Mouse (Mus musculus): Measurements from ENCODE around the gene Bfsp2. TPM values are rescaled to one million over a fixed set of nuclear protein-coding genes. Genes with fewer than 3 reads are reported as not detected.
A peak's percentile ranks its signal among the peaks of the same experiment; 100 is the strongest.

Gene Bfsp2
- total RNA-seq (2021) = 1 to 10 TPM; 3.8 to 5.9 TPM
- long read RNA-seq, partial matches to known transcripts = 1 of 5 reads
- long read RNA-seq, other reads (novel, unspliced or antisense) = 0 of 5 reads

DNA sequence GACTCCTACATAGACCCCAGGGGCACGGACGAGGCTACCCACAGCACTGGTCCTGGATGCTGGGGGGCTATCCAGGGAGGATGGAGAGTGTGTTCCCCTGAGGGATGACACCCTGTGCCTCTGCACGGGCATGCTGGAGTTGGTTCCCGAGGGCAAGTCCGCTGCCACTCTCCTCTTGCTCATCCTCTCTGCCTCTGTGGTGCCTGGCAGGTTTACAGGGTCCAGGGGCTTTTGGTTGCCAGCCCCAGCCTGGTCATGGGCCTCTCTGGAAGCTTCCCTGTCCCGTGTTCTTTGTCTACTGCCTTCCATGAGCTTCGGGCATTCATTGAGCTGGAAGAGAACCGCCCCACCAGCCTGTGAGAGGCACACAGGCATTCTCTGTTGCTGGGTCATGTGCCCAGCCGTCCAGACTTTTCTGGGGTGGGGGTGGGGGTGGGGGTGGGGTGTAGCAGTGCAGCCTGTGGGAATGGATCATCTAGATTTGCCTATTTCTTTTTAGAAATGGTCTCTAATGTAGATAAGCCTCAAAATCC is at the start of gene Bfsp2:
Bfsp2 (minus strand) TSS at position 377 of the 533 bp plus-strand sequence.
- no peak for DNase-seq (ENCODE audit: low spot score in 2 of 2)

DNA sequence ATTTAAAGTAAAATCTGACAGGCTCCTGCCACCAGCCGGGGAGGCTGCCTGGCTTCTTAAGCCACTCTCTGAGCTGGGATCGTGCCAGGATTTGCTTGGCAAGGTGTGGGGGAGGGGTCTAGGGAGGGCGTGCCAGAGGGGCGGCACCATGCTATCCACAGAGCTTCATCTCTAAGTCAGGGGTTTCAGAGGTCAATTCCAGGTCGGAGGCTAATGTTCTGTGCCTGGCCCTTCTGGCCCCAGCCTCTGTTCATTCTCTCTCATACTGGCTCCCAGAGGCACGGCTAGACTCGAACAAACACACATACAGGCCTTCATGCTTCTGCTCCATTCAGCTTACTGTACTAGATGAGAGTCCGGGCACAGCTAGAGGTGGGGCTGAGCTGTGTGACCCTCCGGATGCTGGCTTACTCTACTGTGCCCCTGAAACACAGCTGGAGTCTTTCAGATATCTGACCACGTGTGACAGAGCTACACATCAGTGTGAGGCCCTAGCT is 44.9 kb upstream of the Bfsp2 start:
- DNase-seq (ENCODE audit: low spot score in 2 of 2) = no peak

DNA sequence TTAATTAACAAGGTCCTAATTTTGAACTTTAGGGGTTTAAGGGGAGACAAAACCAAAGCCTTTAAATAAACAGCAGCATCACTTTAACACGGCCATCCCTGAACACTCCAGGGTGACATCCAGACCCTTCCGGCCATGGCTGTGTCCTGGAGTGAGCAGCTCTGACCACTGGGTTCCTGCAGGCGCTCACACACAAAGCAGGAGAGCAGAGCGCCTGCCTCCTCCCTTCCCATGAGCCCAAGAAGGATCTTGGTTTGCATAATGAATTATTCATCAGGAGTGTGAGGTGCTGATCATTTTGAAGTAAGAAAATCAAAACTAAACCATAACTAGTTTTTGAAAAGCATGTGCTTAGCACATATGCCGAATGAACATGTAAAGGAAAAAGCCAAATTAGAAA is 44.4 kb upstream of the Bfsp2 start:
- no peak for DNase-seq (ENCODE audit: low spot score in 2 of 2)

DNA sequence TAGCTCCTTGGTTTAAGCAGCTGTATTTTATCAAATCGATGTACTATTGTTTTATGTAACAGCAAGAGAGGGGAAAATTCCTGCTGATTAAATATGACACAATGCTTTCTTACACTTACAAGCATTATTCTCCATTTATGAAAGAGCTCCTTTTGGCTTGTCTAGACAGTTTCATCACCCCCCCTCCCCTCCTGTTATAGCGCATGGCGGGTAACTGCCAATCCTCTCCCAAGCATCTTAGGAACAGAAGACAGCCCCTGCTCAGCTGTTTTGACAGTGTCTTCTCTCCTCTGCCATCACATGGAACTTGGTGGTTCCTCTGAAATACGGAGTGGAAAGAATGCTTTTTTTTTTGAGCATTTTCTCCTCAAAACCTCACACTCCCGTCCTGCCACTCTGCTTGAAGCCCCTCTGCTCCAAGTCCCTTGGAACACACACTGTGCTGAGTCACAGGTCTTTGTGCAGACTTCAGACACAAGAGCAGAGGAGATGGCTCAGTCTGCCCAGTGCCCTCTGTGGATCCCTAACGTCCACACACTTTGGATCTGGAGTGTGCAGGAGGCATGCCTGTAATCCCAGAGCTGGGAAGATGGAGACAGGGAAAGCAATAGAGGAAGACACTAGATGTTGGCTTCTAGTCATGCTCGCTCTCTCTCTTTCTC is 43.7 kb upstream of the Bfsp2 start:
- DNase-seq (ENCODE audit: low spot score in 2 of 2) = peak in 1 of 2 experiments; percentile 52

DNA sequence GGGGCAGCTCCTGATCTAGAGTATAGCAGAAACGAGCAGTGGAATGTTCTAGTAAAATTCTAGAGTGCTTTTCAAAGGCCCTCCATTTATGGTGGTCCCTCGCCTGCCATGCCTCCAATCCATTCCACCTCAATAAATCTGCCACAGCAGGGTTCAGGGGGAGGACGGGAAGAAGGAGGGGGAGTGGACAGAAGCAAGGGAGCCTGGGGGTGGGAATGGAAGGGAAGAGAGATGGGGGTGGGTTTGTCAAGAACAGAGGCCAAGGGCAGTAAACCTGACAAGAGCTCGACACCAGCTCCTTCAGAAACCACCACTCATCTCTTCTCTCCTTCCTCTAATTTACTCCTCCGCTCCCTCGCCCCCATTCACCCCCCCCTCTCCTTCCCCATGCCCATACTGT is 42.8 kb upstream of the Bfsp2 start:
- DNase-seq (ENCODE audit: low spot score in 2 of 2) = no peak

DNA sequence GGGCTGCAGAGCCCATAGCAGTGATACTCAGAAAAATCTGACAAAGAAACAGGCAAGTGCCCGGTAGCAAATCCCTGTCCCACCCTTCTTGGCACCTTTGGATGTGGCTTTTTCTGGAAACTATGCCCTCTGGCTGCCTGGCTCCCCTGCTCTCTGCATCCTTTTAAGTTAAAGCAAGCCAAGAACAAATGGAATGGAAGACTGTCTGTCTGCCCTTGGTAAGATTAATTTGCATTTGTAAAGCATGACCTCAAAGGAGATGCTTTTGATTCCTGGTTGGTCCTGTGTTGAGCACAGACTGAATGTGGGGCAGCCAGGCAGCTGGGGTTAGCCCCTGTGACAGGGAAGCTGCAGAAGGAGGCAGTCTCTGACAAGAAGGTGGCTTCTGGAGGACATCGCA is 33.7 kb upstream of the Bfsp2 start:
- DNase-seq (ENCODE audit: low spot score in 2 of 2) = no peak

DNA sequence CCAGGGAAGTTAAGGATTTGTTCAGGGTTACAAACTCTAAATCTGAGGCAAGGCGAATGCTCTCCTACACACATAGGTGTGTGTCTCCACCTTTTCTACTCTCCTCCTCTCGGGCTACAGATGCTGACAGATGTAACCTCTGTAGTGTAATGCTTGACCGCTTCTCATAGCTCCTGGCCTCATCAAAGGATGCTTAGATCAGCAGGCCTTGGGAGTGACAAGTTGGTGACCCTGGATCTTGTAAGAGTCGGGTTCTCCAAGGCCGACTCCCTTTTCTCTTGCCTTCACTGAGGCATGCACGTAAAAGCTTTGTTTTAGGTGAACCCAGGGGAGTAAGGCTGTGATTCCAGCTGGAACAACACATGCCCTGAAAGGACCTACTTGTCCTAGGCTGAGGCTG is 32.0 kb upstream of the Bfsp2 start:
- DNase-seq (ENCODE audit: low spot score in 2 of 2) = no peak

DNA sequence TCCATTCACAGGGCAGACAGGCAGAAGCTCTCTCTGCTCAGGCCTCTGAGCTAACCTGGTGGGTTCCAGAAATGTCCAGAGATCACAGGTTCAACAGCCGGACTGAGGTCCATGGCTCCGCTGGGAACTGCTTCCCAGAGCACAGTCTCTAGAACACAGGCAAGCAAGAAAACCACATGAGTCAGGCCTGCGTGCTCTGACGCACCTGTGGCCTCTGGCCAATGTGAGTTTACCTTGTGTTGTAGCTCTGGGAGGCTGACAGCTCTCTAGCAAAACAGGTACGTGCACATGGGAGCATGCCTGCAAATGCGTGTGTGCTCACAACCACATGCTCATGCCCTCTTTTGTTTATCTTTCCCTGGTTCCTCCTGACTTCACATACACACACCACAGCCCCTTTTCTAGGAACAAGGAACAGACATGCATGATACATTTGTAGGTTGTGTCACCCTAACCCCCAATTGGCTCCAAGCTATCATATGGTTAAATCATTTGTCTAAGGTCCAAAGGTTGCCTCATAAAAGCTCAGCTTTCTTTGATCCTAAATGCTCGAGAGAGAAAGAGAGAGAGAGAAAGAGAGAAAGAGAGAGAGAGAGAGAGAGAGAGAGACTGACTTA is 26.9 kb upstream of the Bfsp2 start:
- DNase-seq (ENCODE audit: low spot score in 2 of 2) = no peak

DNA sequence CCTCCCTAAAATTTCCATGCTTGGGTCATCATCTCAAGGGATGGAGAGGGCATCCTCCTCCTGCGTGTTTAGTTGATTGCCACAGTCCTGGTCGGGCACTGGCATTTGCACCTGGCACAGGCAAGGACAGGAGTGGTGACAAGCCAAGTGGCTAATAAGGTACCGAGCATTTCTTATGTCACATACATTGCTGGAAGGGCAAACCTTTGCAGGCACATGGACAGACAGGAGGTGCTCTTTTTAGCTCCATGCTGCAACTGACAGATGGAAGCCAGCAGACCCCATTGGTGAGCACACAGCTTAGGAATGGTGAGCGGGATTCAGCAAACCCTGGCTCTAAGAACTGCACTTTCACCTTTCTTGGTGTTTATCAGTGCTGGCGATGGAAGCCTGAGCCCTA is 24.8 kb upstream of the Bfsp2 start:
- no peak for DNase-seq (ENCODE audit: low spot score in 2 of 2)

DNA sequence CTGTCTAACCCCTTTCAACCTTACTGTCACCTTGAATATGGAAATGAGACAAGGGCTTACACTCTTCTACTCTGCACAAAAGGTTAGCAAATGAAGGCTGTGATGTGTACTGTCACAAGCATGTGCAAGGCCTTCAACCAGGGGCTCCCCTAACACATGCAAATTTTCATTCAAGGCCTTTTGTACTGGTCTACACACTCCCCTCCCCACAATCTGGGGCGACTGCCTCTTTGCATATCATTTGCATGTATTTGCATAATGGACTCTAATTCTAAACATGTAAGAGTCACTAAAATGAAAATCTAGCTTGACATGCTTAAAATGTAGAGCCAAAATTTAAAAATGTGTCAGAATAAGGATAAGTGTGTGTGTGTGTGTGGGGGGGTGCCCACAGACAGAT is 24.4 kb upstream of the Bfsp2 start:
- no peak for DNase-seq (ENCODE audit: low spot score in 2 of 2)

DNA sequence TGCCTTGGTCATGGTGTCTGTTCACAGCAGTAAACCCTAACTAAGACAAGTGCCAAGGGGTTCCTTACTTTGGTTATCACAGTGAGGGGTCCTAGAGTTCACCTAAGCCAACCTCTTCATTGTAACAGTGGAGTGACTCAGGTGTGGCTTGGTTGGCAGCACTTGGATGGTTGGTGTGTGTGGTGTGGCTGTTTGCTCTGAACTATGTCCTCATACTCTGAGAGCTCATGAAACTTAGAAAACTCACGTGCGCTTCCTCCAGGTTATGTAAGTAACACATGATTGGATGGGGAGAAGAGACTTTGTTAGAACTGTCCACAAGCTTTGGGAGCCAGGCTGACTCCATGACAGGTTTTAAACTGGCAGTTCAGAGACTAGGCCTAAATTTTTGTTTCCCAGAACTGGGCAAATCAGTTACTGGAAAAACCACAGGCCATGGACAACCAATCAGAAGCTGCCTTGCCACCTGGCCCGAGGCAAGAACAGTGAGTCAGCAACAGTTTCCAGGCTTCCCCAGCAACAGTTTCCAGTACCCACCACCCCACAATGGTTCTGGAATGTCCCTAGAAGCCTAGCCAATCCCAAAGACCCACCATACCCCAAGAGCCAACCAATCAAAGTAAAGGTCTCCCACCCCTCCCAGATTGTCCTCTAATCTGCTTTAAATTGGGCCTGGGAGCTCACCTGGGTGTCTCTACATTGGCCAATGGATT is 23.5 kb upstream of the Bfsp2 start:
- no peak for DNase-seq (ENCODE audit: low spot score in 2 of 2)

DNA sequence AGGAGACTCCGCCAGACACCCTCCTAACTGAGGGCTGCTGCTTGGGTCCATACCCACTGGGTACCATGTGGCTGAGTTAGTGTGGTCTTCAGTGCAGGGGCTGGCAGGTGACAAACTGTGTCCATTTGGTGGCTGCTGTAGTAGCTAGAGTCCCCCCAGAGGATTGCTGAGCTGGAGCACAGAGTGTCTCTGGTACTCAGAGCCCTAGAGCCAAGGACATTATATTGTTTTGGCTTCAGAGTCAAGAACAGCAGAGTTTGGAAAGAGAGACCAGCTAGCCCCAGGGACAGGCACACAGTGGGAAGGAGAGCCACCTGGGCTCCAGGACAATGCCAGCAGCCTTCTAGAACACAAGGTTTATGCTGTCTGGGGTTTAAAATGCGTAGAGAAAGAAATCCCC is 22.4 kb upstream of the Bfsp2 start:
- DNase-seq (ENCODE audit: low spot score in 2 of 2) = no peak

DNA sequence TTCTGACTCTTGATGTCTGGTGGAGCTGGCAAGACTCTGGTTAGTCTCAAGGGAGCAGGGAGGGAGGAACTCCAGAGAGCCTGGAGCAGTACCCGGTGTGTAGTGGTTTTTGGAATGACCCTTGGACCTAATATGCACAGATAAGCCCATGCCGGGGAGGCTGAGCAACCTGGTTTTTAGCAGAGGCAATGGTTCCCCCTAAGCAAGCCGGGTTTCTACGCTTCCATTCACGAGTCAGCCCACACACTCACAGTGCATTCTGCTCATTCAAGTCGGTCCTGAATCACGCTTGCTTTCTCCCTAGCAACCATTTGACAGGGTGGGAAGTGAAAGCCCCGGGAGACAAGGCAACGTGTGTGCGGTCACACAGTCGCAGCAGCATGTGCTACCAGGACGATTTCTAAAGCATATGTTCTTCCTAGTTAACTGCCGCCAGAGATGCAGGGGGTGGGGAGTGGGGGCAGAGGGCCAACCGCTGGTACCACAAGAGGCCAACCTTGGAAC is 21.7 kb upstream of the Bfsp2 start:
- DNase-seq (ENCODE audit: low spot score in 2 of 2) = peak; percentile 77 to 86

DNA sequence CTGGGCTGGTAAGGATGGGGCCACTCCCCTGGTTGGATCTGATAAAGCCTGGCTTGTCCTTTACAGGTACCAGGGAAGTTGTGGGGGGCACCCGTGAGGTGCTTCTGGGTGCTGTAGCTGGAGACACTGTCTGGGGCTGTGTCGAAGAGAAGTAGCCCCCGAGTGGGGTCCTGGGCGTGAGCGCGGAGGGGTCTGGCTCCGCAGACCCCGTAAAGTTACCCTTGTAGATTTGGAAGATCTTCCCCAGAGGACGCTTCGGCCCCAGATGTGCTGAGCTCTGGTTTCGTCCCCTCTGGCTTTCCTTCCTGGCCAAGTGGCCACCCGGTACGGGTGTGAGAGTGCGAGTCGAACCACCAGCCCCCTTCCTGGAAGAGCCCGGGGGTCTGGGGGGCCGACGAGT is 19.1 kb upstream of the Bfsp2 start:
- DNase-seq (ENCODE audit: low spot score in 2 of 2) = no peak

DNA sequence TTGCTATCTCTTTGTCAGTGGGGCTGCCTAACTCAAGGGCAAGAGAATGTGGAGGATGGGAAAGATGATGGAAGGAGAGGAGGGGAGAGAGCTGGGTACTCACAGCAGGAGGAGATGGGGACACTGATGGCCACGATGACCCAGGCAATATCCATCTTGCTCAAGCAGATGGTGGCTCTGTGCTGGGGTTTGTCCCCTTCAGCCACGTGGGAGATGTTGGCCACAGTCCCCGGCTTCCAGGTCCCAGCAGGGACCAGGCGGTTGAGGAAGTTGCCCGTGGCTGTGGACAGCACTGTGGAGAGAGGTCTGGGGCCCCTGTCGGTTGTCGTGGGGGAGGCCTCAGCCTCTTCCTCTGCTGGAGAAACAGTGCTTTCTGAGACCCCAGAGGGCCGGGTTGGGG is 18.5 kb upstream of the Bfsp2 start:
- no peak for DNase-seq (ENCODE audit: low spot score in 2 of 2)

DNA sequence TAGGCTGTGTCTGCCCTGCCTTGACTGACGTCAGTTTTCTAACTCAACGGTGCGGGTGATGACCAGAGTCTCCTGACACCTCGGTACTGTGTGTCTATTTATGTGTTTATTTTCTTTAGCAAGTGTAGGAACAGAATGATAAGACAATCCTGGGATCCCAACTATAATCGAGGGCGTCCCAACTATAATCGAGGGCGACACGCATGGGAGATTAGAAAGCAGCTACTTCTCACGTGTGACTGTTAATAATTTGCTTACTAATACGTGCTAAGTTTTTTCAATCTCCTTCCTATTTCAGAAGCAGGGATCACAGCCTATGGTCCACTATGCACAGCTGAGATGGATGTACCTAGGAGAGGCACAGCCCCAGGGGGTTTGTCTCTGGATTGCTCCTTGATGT is 15.2 kb upstream of the Bfsp2 start:
- DNase-seq (ENCODE audit: low spot score in 2 of 2) = no peak

DNA sequence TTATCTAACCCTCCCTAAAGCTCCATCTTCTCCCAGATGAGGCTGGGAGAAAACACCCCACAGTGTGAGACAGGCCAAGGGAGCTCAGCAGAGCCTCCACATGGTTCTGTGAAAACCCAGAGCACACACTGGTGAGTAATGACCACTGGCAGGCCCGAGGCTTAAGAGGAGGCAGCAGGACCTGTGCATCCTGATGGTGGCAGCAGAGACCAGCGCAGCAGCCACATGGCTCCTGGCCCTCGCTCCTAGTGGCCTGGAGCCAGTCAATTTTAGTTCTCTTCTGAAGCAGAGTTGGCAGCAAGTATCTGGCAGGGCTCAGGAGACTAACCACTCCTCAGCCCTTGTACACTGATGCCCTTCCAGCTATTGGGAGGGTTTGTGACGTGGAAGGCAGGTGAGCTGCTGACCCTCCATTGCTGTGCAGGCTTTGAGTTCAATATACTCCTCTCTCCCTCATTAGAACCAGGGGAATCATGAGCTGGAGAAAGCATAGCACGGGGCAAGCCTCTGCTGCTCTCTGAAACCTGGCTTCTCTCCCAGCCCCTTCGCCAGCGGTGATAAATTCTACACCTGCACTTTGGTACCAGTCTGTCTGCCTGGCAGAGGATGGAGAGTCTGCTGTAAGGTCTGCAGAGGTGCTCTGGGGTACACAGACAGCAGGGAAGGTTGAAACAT is 14.3 kb upstream of the Bfsp2 start:
- peak; percentile 68 to 89 for DNase-seq (ENCODE audit: low spot score in 2 of 2)

DNA sequence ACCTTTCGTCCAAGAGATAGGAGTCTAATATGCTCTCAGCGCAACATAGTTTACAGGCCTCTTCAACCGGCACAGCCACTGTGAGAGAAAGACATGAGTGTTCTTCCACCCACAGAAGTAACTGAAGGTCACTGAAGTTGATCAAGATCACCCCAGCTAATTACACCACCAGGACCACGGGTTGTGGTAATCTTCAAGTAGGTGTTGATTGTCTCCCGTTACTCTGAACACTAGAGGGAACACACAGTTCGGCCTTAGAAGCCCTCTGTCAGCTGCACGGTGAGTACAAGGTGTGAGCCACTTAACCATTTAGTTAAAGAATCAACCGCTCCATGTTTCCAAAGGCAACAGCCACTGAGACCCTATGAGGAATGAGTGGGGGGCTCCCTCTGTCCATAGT is 11.8 kb upstream of the Bfsp2 start:
- no peak for DNase-seq (ENCODE audit: low spot score in 2 of 2)

DNA sequence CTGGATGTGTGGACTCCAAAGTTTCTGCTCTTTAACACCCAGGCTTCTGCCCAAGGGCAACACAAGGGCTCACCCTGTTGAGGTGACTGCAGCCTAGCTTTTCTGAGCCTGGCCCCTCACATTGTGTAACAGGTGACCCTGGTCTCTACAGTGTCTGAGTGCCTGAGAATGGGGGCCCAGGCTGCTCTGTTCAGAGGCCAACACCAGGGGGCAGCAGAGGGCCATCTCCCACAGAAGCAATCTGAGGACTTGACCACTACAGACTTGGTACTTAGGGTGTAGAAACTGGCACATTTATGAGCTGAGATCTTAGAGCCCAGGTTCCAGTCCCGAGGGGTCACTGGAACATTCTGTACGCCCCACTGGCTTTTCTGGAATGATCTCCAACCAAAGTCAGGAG is 10.2 kb upstream of the Bfsp2 start:
- DNase-seq (ENCODE audit: low spot score in 2 of 2) = peak; percentile 59 to 85

DNA sequence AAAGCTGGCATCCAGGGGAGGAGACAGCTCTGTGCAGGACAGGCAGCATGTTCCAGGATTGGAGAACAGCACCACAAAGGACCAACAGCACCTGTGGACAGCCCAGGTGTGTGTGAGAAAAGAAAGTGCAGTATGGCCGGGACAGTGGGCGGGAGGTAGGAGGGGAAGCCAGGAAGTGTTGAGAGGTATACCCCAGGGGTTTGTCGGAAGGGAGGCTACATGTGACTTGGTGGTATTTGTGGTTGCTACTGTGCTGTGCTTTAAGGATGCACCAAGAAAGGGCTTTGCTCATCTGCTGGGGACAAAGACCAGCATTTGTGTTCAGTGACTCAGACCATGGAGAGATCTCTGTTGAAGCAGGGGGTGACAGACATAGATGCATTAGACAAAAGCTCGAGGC is 9.7 kb upstream of the Bfsp2 start:
- no peak for DNase-seq (ENCODE audit: low spot score in 2 of 2)

DNA sequence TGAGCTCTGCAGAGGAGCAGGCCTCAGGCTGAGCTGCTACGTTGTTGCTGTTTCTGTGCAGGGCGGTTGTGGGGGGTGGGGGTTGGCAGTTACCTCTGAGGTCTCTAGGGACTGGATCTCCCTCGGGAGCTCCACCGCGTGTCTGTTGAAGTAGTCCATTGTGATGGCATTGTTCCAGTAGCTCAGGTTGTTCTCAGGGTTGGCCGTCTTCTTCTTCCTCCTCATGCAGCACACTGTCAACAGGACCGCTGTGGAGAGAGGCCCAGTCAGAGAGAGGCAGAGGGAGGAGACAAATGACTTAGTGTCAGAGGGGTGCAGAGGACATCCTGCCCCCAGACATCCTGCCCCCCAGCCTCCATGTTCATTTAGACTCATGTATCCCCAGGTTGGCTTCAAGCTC is 8.9 kb upstream of the Bfsp2 start:
- no peak for DNase-seq (ENCODE audit: low spot score in 2 of 2)
